Mouse (Mus musculus) bone marrow, adult 2 months (tissue): ENCODE data around the gene Orai1. TPM values are rescaled to one million over a fixed set of nuclear protein-coding genes. Genes with fewer than 3 reads are reported as not detected.

Source experiments
- H3K27ac ChIP-seq: fragments of 200-500 bp; 2 replicates; pipeline ENCODE4 v1.5.1; 2012; ENCODE audit warnings: low read depth, mild to moderate bottlenecking, control low read depth, inconsistent platforms, low read length; ENCODE audit not compliant: control insufficient read depth, poor library complexity, insufficient read depth
- H3K4me1 ChIP-seq: fragments of 200-500 bp; 2 replicates; pipeline ENCODE4 v1.6.1; 2011; ENCODE audit warnings: low read length; ENCODE audit not compliant: control insufficient read depth, insufficient read depth
- H3K4me3 ChIP-seq: fragments of 200-500 bp; replicated peaks from 2 replicates; pipeline ENCODE3; 2011; ENCODE audit warnings: mild to moderate bottlenecking, low read depth, low read length, control low read depth; ENCODE audit not compliant: control insufficient read depth
- CTCF ChIP-seq: fragments of 200-500 bp; IDR thresholded peaks from 2 replicates; pipeline ENCODE4 v1.5.1; 2011; ENCODE audit warnings: low read length, control low read depth; ENCODE audit not compliant: control insufficient read depth, insufficient read depth
- POLR2A ChIP-seq: fragments of 200-500 bp; IDR thresholded peaks from 2 replicates; pipeline ENCODE4 v1.6.1; 2011; ENCODE audit warnings: low read depth, mild to moderate bottlenecking, control low read depth, low read length, borderline replicate concordance; ENCODE audit not compliant: control insufficient read depth
- WGBS: fragments of 180-500 bp; shearing (Covaris S2); methylation state at CpG from one replicate; pipeline ENCODE4 v1.1.7; 2018; 5-methylcytosine and 5-hydroxymethylcytosine counted together
- polyA plus RNA-seq: library from polyadenylated mRNA; stranded (reverse); fragments of >200 nt; gene quantifications from 2 replicates; pipeline ENCODE4 v1.2.4, GENCODE M21; 2011; ENCODE audit warnings: low replicate concordance; ENCODE audit not compliant: missing spikeins, insufficient read depth, insufficient read length

Gene Orai1
- polyA plus RNA-seq, 1 experiment = 30.8 TPM

GRCm38 (mm10) chr5:122991350-122992004, 23.4 kb upstream of the Orai1 start:
- TF ChIP-seq CTCF (no peak), POLR2A (no peak)
- 49% methylated on average over 5 of the region's 5 CpGs for WGBS
- no peak overlapping the region for H3K27ac ChIP-seq
- H3K4me3 ChIP-seq = no peak overlapping the region
- H3K4me1 ChIP-seq = no peaks in the 10 kb centered on the region; the same call in 1 of the 2 replicates

GRCm38 (mm10) chr5:122993811-122994210, 21.1 kb upstream of the Orai1 start:
- Histone ChIP-seq H3K4me1 (peaks cover 2% of the 10 kb centered on the region; the same call in 1 of the 2 replicates), H3K27ac (no peak overlapping the region), H3K4me3 (no peak overlapping the region)
- no peak for TF ChIP-seq CTCF
- TF ChIP-seq POLR2A = no peak
- 70% methylated on average over 2 of the region's 2 CpGs for WGBS

GRCm38 (mm10) chr5:122994303-122994846, 20.5 kb upstream of the Orai1 start:
- WGBS = 14% methylated on average over 5 of the region's 5 CpGs

GRCm38 (mm10) chr5:122994910-122995309, 20.0 kb upstream of the Orai1 start:
- H3K27ac ChIP-seq = no peak overlapping the region
- no peak overlapping the region for H3K4me3 ChIP-seq
- H3K4me1 ChIP-seq = peaks cover 2% of the 10 kb centered on the region; the same call in 1 of the 2 replicates
- 12% methylated on average over 1 of the region's 1 CpGs for WGBS
- no peak for TF ChIP-seq POLR2A
- no peak for TF ChIP-seq CTCF

More at GRCm38 (mm10) chr5:122994303-122994846, 20.5 kb upstream of the Orai1 start:
- no peak overlapping the region for H3K27ac ChIP-seq
- TF ChIP-seq POLR2A (no peak), CTCF (no peak)
- H3K4me1 ChIP-seq = peaks cover 2% of the 10 kb centered on the region; the same call in 1 of the 2 replicates
- no peak overlapping the region for H3K4me3 ChIP-seq

- no peak overlapping the region for H3K27ac ChIP-seq
- no peak overlapping the region for H3K4me3 ChIP-seq
- WGBS = 35% methylated on average over 18 of the region's 18 CpGs
- H3K4me1 ChIP-seq = peaks cover 2% of the 10 kb centered on the region; the same call in 1 of the 2 replicates
- TF ChIP-seq POLR2A (no peak), CTCF (no peak)
Observed at GRCm38 (mm10) chr5:122997205-122998204, 17.4 kb upstream of the Orai1 start.

- Histone ChIP-seq H3K27ac (no peak overlapping the region), H3K4me1 (peaks cover 2% of the 10 kb centered on the region; the same call in 1 of the 2 replicates), H3K4me3 (no peak overlapping the region)
- TF ChIP-seq CTCF = no peak
- 30% methylated on average over 1 of the region's 1 CpGs for WGBS
Observed at GRCm38 (mm10) chr5:123000901-123001300, 14.0 kb upstream of the Orai1 start.

- Histone ChIP-seq H3K4me3 (no peak overlapping the region), H3K4me1 (no peaks in the 10 kb centered on the region), H3K27ac (no peak overlapping the region)
- TF ChIP-seq CTCF (no peak), POLR2A (no peak)
- WGBS = 75% methylated on average over 19 of the region's 19 CpGs
Observed at GRCm38 (mm10) chr5:123005716-123006592, 8.9 kb upstream of the Orai1 start.
